ENCODE assay signal across 7 mouse cellular contexts in the genomic region with DNA sequence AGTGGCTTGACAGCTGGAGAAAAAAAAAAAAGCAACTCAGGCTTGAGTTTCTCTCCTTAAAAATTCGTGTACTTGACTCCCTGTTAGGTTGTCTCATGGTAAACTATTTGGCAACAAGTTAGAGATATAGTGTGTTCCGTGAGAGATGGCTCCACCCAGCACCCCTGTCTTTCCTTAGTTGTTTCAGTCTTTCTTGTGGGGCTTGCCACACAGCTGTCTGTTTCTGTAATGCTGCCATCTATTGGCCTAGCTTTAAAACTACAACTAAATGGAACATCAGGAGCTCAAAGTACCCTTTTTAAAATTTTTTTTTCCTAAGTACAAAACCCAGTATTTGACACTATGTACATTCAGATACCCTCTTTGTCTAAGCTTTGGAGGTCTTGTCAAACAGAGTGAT.
DNase-seq lines count a peak whose midpoint lies in the region; ATAC-seq and TF ChIP-seq lines count a peak whose summit lies in the region.

No protein-coding gene starts in this region.

- CTCF ChIA-PET in Patski (lab: Charles Lee): interaction anchor here (1.0 to 1.3 kb wide), 4 partner anchors 9 to 201 kb away, joined by 3 to 5 read pairs (median 3); partner anchors contain the start of gene Psmd10

- peak; percentile 55 for TF ChIP-seq RAD21 in CH12.LX (IDR thresholded peaks at IDR 0.05; ENCODE audit: low read depth, low read length)

- dilution Hi-C loops in CH12.LX (cut with MboI; ENCODE audit: extremely low pct_ligation_motif_present, extremely low pct_unique_long_range_greater_than_20kb, low sequenced_read_pairs): no loop called here

- no peak overlapping the region for H3K4me2 ChIP-seq in kidney, postnatal 0 days (ENCODE audit: low read length)
- no peak overlapping the region; the same call in 1 of the 2 replicates for H3K4me2 ChIP-seq in CH12.LX (ENCODE audit: insufficient read depth, low read depth, poor library complexity, severe bottlenecking)

- no peak overlapping the region for H3K4me3 ChIP-seq in kidney, postnatal 0 days (replicated peaks; ENCODE audit: low read depth, low read length)
- no peak overlapping the region for H3K4me3 ChIP-seq in CH12.LX (replicated peaks in 1 of 3; ENCODE audit: low read depth in 2 of 3, low read length in 2 of 3, poor library complexity in 1 of 3)

- H3K9me3 ChIP-seq in kidney, postnatal 0 days (replicated peaks; ENCODE audit: low read length): no peaks in the 10 kb centered on the region
- no peaks in the 10 kb centered on the region for H3K9me3 ChIP-seq in CH12.LX (replicated peaks; ENCODE audit: low read length)

- no peaks in the 10 kb centered on the region for H3K27me3 ChIP-seq in kidney, postnatal 0 days (ENCODE audit: insufficient read depth, low read length)
- no peaks in the 10 kb centered on the region for H3K27me3 ChIP-seq in CH12.LX (replicated peaks)
- no peaks in the 10 kb centered on the region for H3K27me3 ChIP-seq in Patski

- TF ChIP-seq POLR2A in CH12.LX (IDR thresholded peaks at IDR 0.05; ENCODE audit: low read depth, low read length): no peak

- TF ChIP-seq CTCF in kidney, postnatal 0 days (IDR thresholded peaks at IDR 0.05; ENCODE audit: low read depth): peak; percentile 70
- TF ChIP-seq CTCF in CH12.LX (conservative IDR thresholded peaks at IDR 0.05 in 1 of 2, IDR thresholded peaks at IDR 0.05 in 1 of 2; ENCODE audit: low read depth in 2 of 2, low read length in 2 of 2) (peak in 1 of 2 experiments; percentile 54; a peak in 2 of 4 replicates), Patski (IDR thresholded peaks at IDR 0.05) (peak; percentile 60)

- WGBS in kidney, postnatal 0 days: 10% methylated on average over 2 of the region's 2 CpGs

- no peak overlapping the region for H3K27ac ChIP-seq in kidney, postnatal 0 days
- H3K27ac ChIP-seq in CH12.LX (ENCODE audit: insufficient read depth, low read depth): no peak overlapping the region

- ATAC-seq in kidney, postnatal 0 days (replicated peaks; ENCODE audit: low FRiP score, low read depth): no peak
- ATAC-seq in Patski: peak; percentile 24
- no peak for ATAC-seq in monocyte, adult 5-6 weeks (replicated peaks; ENCODE audit: insufficient number of reproducible peaks, low FRiP score, low TSS enrichment, poor library complexity, severe bottlenecking)

- POLR2A ChIA-PET in Patski (lab: Charles Lee): interaction anchor here (0.5 to 1.1 kb wide), 2 partner anchors 201 to 584 kb away, joined by 3 to 4 read pairs; no protein-coding TSS in a partner anchor

- TF ChIP-seq EP300 in CH12.LX (IDR thresholded peaks at IDR 0.05; ENCODE audit: low read length): no peak

- no peak overlapping the region for H3K9ac ChIP-seq in kidney, postnatal 0 days (ENCODE audit: low read depth, low read length)
- H3K9ac ChIP-seq in CH12.LX (ENCODE audit: insufficient read depth, low read depth): no peak overlapping the region

- no peaks in the 10 kb centered on the region for H3K36me3 ChIP-seq in kidney, postnatal 0 days (ENCODE audit: insufficient read depth, low read length)
- H3K36me3 ChIP-seq in CH12.LX (replicated peaks in 1 of 2; ENCODE audit: control insufficient read depth in 1 of 2, insufficient read depth in 1 of 2, low read length in 1 of 2): peaks cover 36 to 55% of the 10 kb centered on the region in 2 experiments

- H3K79me2 ChIP-seq in CH12.LX (replicated peaks; ENCODE audit: control insufficient read depth, extremely low read depth, insufficient read depth, poor library complexity, severe bottlenecking): no peaks in the 10 kb centered on the region

- DNase-seq in kidney, postnatal 0 days (ENCODE audit: low spot score): peak; percentile 70
- DNase-seq in kidney, postnatal 10 days: no peak
- peak; percentile 33 for DNase-seq in CH12.LX (ENCODE audit: extremely low read depth)
- no peak for DNase-seq in Patski (ENCODE audit: low read depth, low spot score)
- peak; percentile 33 for DNase-seq in induced T-regulatory cell, adult 2 months (ENCODE audit: low read depth)
- DNase-seq in spleen, postnatal 4 days (ENCODE audit: low spot score in 2 of 2): no peak

- in situ Hi-C loops in CH12.LX (cut with MboI; ENCODE audit: low pct_ligation_motif_present, low pct_unique_long_range_greater_than_20kb, low sequenced_read_pairs): no loop called here
- in situ Hi-C loops in Patski (cut with MboI; ENCODE audit: low pct_unique_long_range_greater_than_20kb): no loop called here

- no peaks in the 10 kb centered on the region for H3K4me1 ChIP-seq in kidney, postnatal 0 days (replicated peaks; ENCODE audit: insufficient read depth, low read length)
- H3K4me1 ChIP-seq in CH12.LX (ENCODE audit: control insufficient read depth in 1 of 2, insufficient read depth in 2 of 2): peaks cover 11 to 20% of the 10 kb centered on the region in 2 experiments; a peak in 3 of 4 replicates

TF ChIP-seq in CH12.LX, 34 proteins besides CTCF, POLR2A, EP300 and RAD21:
- TF ChIP-seq MYC (IDR thresholded peaks at IDR 0.05; ENCODE audit: low read depth, low read length): no peak
- peak; percentile 50 for TF ChIP-seq ZNF384 (IDR thresholded peaks at IDR 0.05; ENCODE audit: low read depth, low read length)
- TF ChIP-seq SMC3 (IDR thresholded peaks at IDR 0.05; ENCODE audit: low read depth, low read length): peak; percentile 31
- 0 out of 2 replicates have a peak, but pooled peaks have one; percentile 21 for TF ChIP-seq IRF4 (IDR thresholded peaks at IDR 0.05; ENCODE audit: low read depth, low read length)

Comparison
In these comparisons a context has a peak if more than half of its experiments do, and no peak if none do; other contexts are left out.
1. DNase-seq: peak in kidney, postnatal 0 days (single experiment), CH12.LX (single experiment) and induced T-regulatory cell, adult 2 months (single experiment); none in kidney, postnatal 10 days (single experiment), Patski (single experiment) and spleen, postnatal 4 days (0 of 2).